Mouse (Mus musculus): ENCODE measurements around the gene Zbtb18. TPM values are rescaled to one million over a fixed set of nuclear protein-coding genes. Genes with fewer than 3 reads are reported as not detected.

The Zbtb18 gene
- total and polyA plus RNA-seq, 3 experiments, result 8.4 to 16.9 (median 10.0) TPM

DNA sequence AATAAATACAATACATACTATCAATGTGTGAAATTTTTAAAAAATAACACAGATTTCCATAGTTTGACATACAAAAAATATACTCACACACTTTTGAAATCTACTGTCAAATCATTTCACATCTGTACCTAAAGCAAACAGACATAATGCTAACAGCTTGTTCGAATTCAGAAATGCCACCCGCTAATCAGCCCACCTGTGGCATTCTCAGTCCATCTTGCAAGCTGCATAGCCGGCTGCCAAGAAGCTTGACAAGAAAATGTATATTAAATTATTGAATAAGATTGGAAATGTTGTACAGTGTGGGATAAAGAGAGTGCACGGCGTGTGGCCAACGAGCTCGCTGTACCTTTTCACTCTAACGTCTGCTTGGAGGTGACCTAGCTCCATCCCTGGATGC, 52.2 kb downstream of the Zbtb18 start:
- H3K4me3 ChIP-seq (replicated peaks in 1 of 3; ENCODE audit: low read depth in 2 of 3, low read length in 2 of 3, poor library complexity in 1 of 3), result no peak overlapping the region
- H3K27ac ChIP-seq (ENCODE audit: insufficient read depth, low read depth), result no peak overlapping the region
- H3K79me2 ChIP-seq (replicated peaks; ENCODE audit: control insufficient read depth, extremely low read depth, insufficient read depth, poor library complexity, severe bottlenecking), result no peaks in the 10 kb centered on the region
- no peaks in the 10 kb centered on the region for H3K36me3 ChIP-seq (replicated peaks in 1 of 2; ENCODE audit: control insufficient read depth in 1 of 2, insufficient read depth in 1 of 2, low read length in 1 of 2)
- TF ChIP-seq MYC (IDR thresholded peaks at IDR 0.05; ENCODE audit: low read depth, low read length), result no peak
- no peak for TF ChIP-seq RAD21 (IDR thresholded peaks at IDR 0.05; ENCODE audit: low read depth, low read length)
- no peak for TF ChIP-seq IRF4 (IDR thresholded peaks at IDR 0.05; ENCODE audit: low read depth, low read length)
- TF ChIP-seq E2F4 (IDR thresholded peaks at IDR 0.05; ENCODE audit: insufficient replicate concordance, low read depth, low read length), result no peak
- TF ChIP-seq TBP (conservative IDR thresholded peaks at IDR 0.05; ENCODE audit: low read depth, low read length), result no peak
- no peak for TF ChIP-seq ETS1 (conservative IDR thresholded peaks at IDR 0.05; ENCODE audit: low read depth, low read length)
- no peak for TF ChIP-seq NRF1 (IDR thresholded peaks at IDR 0.05; ENCODE audit: low read depth, low read length)
- TF ChIP-seq USF1 (IDR thresholded peaks at IDR 0.05; ENCODE audit: low read depth, low read length), result no peak
- TF ChIP-seq ZC3H11A (IDR thresholded peaks at IDR 0.05; ENCODE audit: low read depth, low read length), result no peak
- TF ChIP-seq SMC3 (IDR thresholded peaks at IDR 0.05; ENCODE audit: low read depth, low read length), result no peak
- TF ChIP-seq MAZ (IDR thresholded peaks at IDR 0.05; ENCODE audit: low read depth, low read length), result no peak
- TF ChIP-seq CHD2 (IDR thresholded peaks at IDR 0.05; ENCODE audit: low read length), result no peak
- no peak for TF ChIP-seq ZNF384 (IDR thresholded peaks at IDR 0.05; ENCODE audit: low read depth, low read length)
- DNase-seq (ENCODE audit: extremely low read depth), result no peak
- peaks cover 5 to 19% of the 10 kb centered on the region in 2 experiments for H3K4me1 ChIP-seq (ENCODE audit: control insufficient read depth in 1 of 2, insufficient read depth in 2 of 2)
- H3K9ac ChIP-seq (ENCODE audit: insufficient read depth, low read depth), result no peak overlapping the region
- H3K4me2 ChIP-seq (ENCODE audit: insufficient read depth, low read depth, poor library complexity, severe bottlenecking), result no peak overlapping the region
- in situ Hi-C loops (cut with MboI; ENCODE audit: low pct_ligation_motif_present, low pct_unique_long_range_greater_than_20kb, low sequenced_read_pairs), result no loop called here
- dilution Hi-C loops (cut with MboI; ENCODE audit: extremely low pct_ligation_motif_present, extremely low pct_unique_long_range_greater_than_20kb, low sequenced_read_pairs), result no loop called here
- no peaks in the 10 kb centered on the region for H3K9me3 ChIP-seq (replicated peaks; ENCODE audit: low read length)
- peaks cover 2% of the 10 kb centered on the region for H3K27me3 ChIP-seq (replicated peaks)

DNA sequence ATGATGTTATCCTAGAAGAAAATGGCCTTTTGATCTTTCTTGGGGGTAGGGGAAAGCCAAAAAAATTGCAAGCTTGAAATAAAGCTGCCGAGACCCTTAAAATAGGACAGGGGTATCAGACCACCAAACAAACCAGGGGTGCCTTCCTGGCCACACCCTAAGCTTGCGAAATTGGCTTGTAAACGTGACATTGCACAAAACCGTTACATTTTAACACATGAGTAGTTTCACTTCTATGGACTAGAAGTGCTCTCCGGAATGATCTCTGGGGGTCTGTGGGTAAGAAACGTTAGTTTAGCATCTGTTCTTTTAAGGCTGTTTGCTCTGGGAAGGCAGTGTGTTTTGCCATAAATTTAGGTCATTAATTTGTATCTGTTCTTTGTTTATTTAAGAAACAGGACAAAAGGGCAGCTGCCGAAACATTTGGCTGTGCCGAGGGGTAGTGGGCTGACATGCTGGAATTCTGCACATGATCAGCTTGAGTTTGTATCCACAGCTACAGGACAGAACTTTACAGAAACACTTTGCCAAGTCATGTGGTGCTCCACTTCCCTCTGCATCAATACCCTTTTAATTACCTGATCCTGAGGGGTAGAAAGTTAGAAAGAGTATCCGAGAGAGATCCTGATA, 52.9 kb downstream of the Zbtb18 start:
- H3K9ac ChIP-seq (ENCODE audit: insufficient read depth, low read depth), result no peak overlapping the region
- in situ Hi-C loops (cut with MboI; ENCODE audit: low pct_ligation_motif_present, low pct_unique_long_range_greater_than_20kb, low sequenced_read_pairs) (no loop called here), dilution Hi-C loops (cut with MboI; ENCODE audit: extremely low pct_ligation_motif_present, extremely low pct_unique_long_range_greater_than_20kb, low sequenced_read_pairs) (no loop called here)
- H3K4me2 ChIP-seq (ENCODE audit: insufficient read depth, low read depth, poor library complexity, severe bottlenecking), result no peak overlapping the region
- peaks cover 2 to 13% of the 10 kb centered on the region in 2 experiments; a peak in 3 of 4 replicates for H3K4me1 ChIP-seq (ENCODE audit: control insufficient read depth in 1 of 2, insufficient read depth in 2 of 2)
- TF ChIP-seq IRF4 (IDR thresholded peaks at IDR 0.05; ENCODE audit: low read depth, low read length), result no peak
- no peak for TF ChIP-seq TBP (conservative IDR thresholded peaks at IDR 0.05; ENCODE audit: low read depth, low read length)
- TF ChIP-seq ZC3H11A (IDR thresholded peaks at IDR 0.05; ENCODE audit: low read depth, low read length), result no peak
- TF ChIP-seq CHD2 (IDR thresholded peaks at IDR 0.05; ENCODE audit: low read length), result no peak
- no peak for TF ChIP-seq MYC (IDR thresholded peaks at IDR 0.05; ENCODE audit: low read depth, low read length)
- TF ChIP-seq PAX5 (IDR thresholded peaks at IDR 0.05; ENCODE audit: low read length), result no peak
- no peak for TF ChIP-seq NELFE (IDR thresholded peaks at IDR 0.05; ENCODE audit: low read depth, low read length)
- no peak for TF ChIP-seq MEF2A (IDR thresholded peaks at IDR 0.05; ENCODE audit: borderline replicate concordance, low read depth, low read length)
- no peak for TF ChIP-seq MAX (IDR thresholded peaks at IDR 0.05; ENCODE audit: low read length)
- TF ChIP-seq USF1 (IDR thresholded peaks at IDR 0.05; ENCODE audit: low read depth, low read length), result no peak
- TF ChIP-seq BHLHE40 (IDR thresholded peaks at IDR 0.05; ENCODE audit: low read depth, low read length), result no peak
- TF ChIP-seq KAT2A (IDR thresholded peaks at IDR 0.05; ENCODE audit: insufficient replicate concordance, low read length), result no peak
- H3K27me3 ChIP-seq (replicated peaks), result peaks cover 2% of the 10 kb centered on the region
- no peak overlapping the region for H3K27ac ChIP-seq (ENCODE audit: insufficient read depth, low read depth)
- H3K9me3 ChIP-seq (replicated peaks; ENCODE audit: low read length), result no peaks in the 10 kb centered on the region
- no peaks in the 10 kb centered on the region for H3K79me2 ChIP-seq (replicated peaks; ENCODE audit: control insufficient read depth, extremely low read depth, insufficient read depth, poor library complexity, severe bottlenecking)
- H3K36me3 ChIP-seq (replicated peaks in 1 of 2; ENCODE audit: control insufficient read depth in 1 of 2, insufficient read depth in 1 of 2, low read length in 1 of 2), result no peaks in the 10 kb centered on the region
- H3K4me3 ChIP-seq (replicated peaks in 1 of 3; ENCODE audit: low read depth in 2 of 3, low read length in 2 of 3, poor library complexity in 1 of 3), result no peak overlapping the region
- no peak for DNase-seq (ENCODE audit: extremely low read depth)

Other genes starting within 250 kb of the Zbtb18 start
- gene Akt3, start 184.1 kb upstream of the Zbtb18 start, total RNA-seq (2012; rRNA removed), result 0.25 and 0.34 TPM in 2 replicates
- 0.82 and 1.1 TPM in 2 replicates for gene Akt3, start 184.1 kb upstream of the Zbtb18 start, total RNA-seq (2014; rRNA removed)
- gene Akt3, start 184.1 kb upstream of the Zbtb18 start, polyA plus RNA-seq (2012; ENCODE audit: insufficient read length, low read depth), result 1.3 and 1.7 TPM in 2 replicates